Mouse (Mus musculus) gastrocnemius, postnatal 36 days (tissue): Measurements from ENCODE around the gene Psme4. TPM values are rescaled to one million over a fixed set of nuclear protein-coding genes. Genes with fewer than 3 reads are reported as not detected.
"Not testable (repeated sequence)": the region's sequence is repeated elsewhere in the genome, so short reads cannot be mapped to it uniquely, and the experiment has no call there.

Experiments used
- DNase-seq, 2 experiments: peaks; one replicate each; pipeline ENCODE4 v3.0.0; 2022
- intact Hi-C: fragments of 180-260 bp; cut with DNase I; formaldehyde crosslinking; loops from one replicate; pipeline ENCODE4 v1.15.1; 2025
- long read RNA-seq, 2 experiments: library from polyadenylated mRNA; stranded (forward); transcript quantifications; one replicate each; pipeline ENCODE4 v2.0.0; 2021
- total RNA-seq, 2 experiments: library from RNA; stranded (reverse); gene quantifications; 2 replicates each; pipeline ENCODE4 v1.2.3; 2021

The Psme4 gene
- 100 to 1,000 TPM; 152 to 161 TPM for total RNA-seq
- long read RNA-seq, experiment 1, partial matches to known transcripts, result 42 of 43 reads
- long read RNA-seq, experiment 1, other reads (novel, unspliced or antisense), result 1 of 43 reads
- long read RNA-seq, experiment 2, full-length matches to known transcripts, result 1 of 27 reads
- long read RNA-seq, experiment 2, partial matches to known transcripts, result 26 of 27 reads
- long read RNA-seq, experiment 2, other reads (novel, unspliced or antisense), result 0 of 27 reads

- peak; percentile 90 to 96 for DNase-seq
Observed at GRCm38 (mm10) chr11:30771267-30771903, at the start of gene Psme4. Gene Psme4 (plus strand): TSS chr11:30771726.

GRCm38 (mm10) chr11:30723438-30723837 is 48.1 kb upstream of the Psme4 start:
- intact Hi-C loops, result no loop called here

More at GRCm38 (mm10) chr11:30771267-30771903, at the start of gene Psme4:
- intact Hi-C loops, result no loop called here

GRCm38 (mm10) chr11:30730721-30731120 is 40.8 kb upstream of the Psme4 start:
- DNase-seq, result no peak
- intact Hi-C loops, result no loop called here

More at GRCm38 (mm10) chr11:30723438-30723837, 48.1 kb upstream of the Psme4 start:
- no peak for DNase-seq

GRCm38 (mm10) chr11:30733376-30733775 is 38.1 kb upstream of the Psme4 start:
- DNase-seq, result no peak
- intact Hi-C loops, result no loop called here

- no peak for DNase-seq
- intact Hi-C loops, result no loop called here
Observed at GRCm38 (mm10) chr11:30743991-30744390, 27.5 kb upstream of the Psme4 start.

GRCm38 (mm10) chr11:30748938-30749337 is 22.6 kb upstream of the Psme4 start:
- intact Hi-C loops, result no loop called here
- DNase-seq, result no peak

- intact Hi-C loops, result no loop called here
- no peak for DNase-seq
Observed at GRCm38 (mm10) chr11:30749587-30749986, 21.9 kb upstream of the Psme4 start.

- no peak for DNase-seq
- intact Hi-C loops, result no loop called here
Observed at GRCm38 (mm10) chr11:30750039-30750823, 21.3 kb upstream of the Psme4 start.

- no peak for DNase-seq
- intact Hi-C loops, result no loop called here
Observed at GRCm38 (mm10) chr11:30752956-30753355, 18.6 kb upstream of the Psme4 start.

GRCm38 (mm10) chr11:30754486-30754854 is 17.1 kb upstream of the Psme4 start:
- DNase-seq, intact Hi-C loops: not testable (repeated sequence)

- peak; percentile 19 to 33 for DNase-seq
- intact Hi-C loops, result loop anchor here (5.0 kb wide), 1 partner anchor 73 kb away; no protein-coding TSS in a partner anchor
Observed at GRCm38 (mm10) chr11:30754855-30755530, 16.5 kb upstream of the Psme4 start.

- intact Hi-C loops, result loop anchor here (5.0 kb wide), 1 partner anchor 36 kb away; no protein-coding TSS in a partner anchor
- no peak for DNase-seq
Observed at GRCm38 (mm10) chr11:30761381-30761780, 10.1 kb upstream of the Psme4 start.

- intact Hi-C loops, result loop anchor here (5.0 kb wide), 1 partner anchor 35 kb away; no protein-coding TSS in a partner anchor
- DNase-seq, result no peak
Observed at GRCm38 (mm10) chr11:30761891-30762290, 9.6 kb upstream of the Psme4 start.

GRCm38 (mm10) chr11:30765076-30765475 is 6.5 kb upstream of the Psme4 start:
- intact Hi-C loops, result no loop called here
- no peak for DNase-seq

GRCm38 (mm10) chr11:30770817-30771216 is 709 bp upstream of the Psme4 start:
- intact Hi-C loops, result no loop called here
- no peak for DNase-seq

- peak; percentile 21 to 61 for DNase-seq
- intact Hi-C loops, result no loop called here
Observed at GRCm38 (mm10) chr11:30771904-30772581, 517 bp downstream of the Psme4 start.

- no peak for DNase-seq
- intact Hi-C loops, result no loop called here
Observed at GRCm38 (mm10) chr11:30772777-30773417, 1.4 kb downstream of the Psme4 start.

- intact Hi-C loops, result no loop called here
- DNase-seq, result no peak
Observed at GRCm38 (mm10) chr11:30774638-30775037, 3.1 kb downstream of the Psme4 start.

- no peak for DNase-seq
- intact Hi-C loops, result no loop called here
Observed at GRCm38 (mm10) chr11:30777498-30777897, 6.0 kb downstream of the Psme4 start.

GRCm38 (mm10) chr11:30780893-30781292 is 9.4 kb downstream of the Psme4 start:
- no peak for DNase-seq
- intact Hi-C loops, result no loop called here
